Mouse (Mus musculus) liver, adult 2 months (tissue): ENCODE results near the gene Trmt61a.

Source experiments
- CTCF ChIP-seq: fragments of 200-500 bp; IDR thresholded peaks from 2 replicates; pipeline ENCODE4 v1.5.1; 2011; ENCODE audit warnings: low read depth, low read length, control low read depth
- POLR2A ChIP-seq: fragments of 200-500 bp; IDR thresholded peaks from 2 replicates; pipeline ENCODE4 v1.6.1; 2011; ENCODE audit warnings: low read length, control low read depth; ENCODE audit not compliant: insufficient read depth; ENCODE audit errors: extremely low read depth

GRCm38 (mm10) chr12:111704609-111705008 lies 26.7 kb downstream of the Trmt61a start:
- TF ChIP-seq POLR2A = no peak
- TF ChIP-seq CTCF = no peak
